Mouse (Mus musculus): ENCODE results near the gene Cdh16.
"Not testable (repeated sequence)": the region's sequence is repeated elsewhere in the genome, so short reads cannot be mapped to it uniquely, and the experiment has no call there.

Gene Cdh16

DNA sequence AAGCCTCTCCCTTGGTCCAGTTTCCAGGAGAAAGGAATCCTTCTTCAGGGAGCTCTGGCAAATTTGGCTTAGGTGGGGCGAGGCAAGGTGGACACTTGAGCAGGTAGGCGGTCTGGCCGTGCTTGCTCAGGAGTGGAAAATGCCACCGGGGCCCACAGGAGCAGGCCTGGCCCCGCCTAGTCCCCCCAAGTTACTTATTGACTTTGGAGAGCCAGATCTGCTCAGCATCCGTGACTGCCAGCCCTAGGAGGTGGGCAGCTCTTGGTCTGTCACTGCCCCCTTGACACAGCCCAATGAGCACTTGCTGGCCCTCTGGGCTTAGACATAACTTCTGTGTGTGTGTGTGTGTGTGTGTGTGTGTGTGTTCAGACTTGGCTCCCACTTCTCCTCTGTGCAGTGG lies at the start of gene Cdh16:
Cdh16 (minus strand) TSS at position 236 of the 400 bp plus-strand sequence.
- no peak for DNase-seq (ENCODE audit: low read depth, low spot score)

GRCm38 (mm10) chr8:104655614-104656013 lies 31.4 kb upstream of the Cdh16 start:
- DNase-seq (ENCODE audit: low read depth, low spot score): no peak

DNA sequence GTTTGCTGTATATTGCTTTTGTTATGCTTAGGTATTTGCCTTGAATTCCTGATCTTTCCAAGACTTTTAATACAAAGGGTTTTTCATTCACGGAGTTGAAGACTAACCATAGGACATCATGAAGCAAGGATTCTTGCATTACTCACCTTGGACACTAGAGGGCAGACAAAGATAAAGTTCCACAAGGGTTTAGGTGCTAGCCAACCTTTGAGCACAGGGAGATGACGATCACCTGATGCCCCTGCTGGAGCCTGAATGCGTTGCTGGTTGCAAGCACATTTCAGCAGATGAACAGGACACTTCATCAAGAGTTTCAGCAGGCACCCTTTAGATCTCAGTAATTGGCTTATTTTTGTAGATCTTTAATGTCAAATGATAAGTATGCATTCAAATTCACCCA lies 30.8 kb upstream of the Cdh16 start:
- DNase-seq (ENCODE audit: low read depth, low spot score): peak; percentile 89

GRCm38 (mm10) chr8:104644187-104644586 lies 20.0 kb upstream of the Cdh16 start:
- DNase-seq (ENCODE audit: low read depth, low spot score): not testable (repeated sequence)

DNA sequence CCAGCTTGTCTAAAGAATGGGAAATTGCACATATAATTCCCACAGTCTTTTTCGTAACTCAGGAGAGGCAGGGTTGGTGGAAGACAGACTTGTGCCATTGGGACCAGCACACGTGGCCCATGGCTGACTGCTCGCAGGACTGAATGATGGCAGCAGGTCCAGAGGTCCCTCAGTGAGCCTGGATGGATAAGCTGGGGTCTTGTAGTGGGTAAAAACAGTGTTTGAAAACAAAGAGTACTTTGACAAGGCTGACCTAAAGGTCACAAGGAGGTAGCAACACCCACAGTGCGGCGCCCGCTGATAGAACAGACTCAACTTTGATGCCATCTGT lies 18.1 kb upstream of the Cdh16 start:
- DNase-seq (ENCODE audit: low read depth, low spot score): no peak

DNA sequence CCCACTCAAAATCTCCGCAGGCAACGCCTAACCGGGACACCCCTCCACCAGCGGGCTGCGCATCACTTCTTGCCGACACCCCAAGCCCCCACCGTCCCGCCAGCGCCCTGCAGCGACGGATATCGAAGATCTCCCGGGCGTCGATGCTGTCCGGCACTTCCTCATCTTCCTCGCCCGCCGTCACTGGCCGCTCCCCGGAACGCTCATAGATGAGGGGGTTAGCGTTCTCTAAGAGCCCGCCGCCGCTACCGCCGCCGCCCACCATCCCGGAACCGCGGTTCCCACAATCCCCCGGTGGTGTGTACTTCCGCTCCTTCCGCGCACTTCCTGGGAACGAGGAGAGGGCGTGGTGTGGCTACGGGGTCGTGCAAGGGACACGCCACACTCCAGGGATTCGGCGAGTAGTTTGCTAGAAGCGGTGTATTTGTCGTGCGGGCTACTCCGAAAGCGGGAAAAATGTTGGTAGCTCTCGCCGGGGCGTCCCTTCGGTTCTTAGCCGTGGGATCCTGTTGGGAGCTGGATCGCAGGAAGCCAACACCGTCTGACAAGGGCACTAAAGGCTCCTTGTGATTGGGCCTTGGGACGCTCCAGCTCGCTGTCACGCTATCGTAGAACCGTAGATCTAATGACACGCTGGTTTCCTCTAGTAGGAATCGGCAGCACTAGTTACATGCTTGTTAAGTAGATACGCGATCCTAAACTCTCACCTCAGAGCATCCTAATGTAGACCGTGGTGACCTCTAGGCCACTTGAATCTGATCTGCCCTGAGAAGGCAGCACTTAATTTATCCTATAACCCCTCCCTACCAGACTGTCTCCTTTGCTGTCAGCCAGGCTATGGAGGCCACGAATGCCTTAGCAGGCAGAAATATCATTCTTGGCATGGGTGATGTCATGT lies 17.5 kb upstream of the Cdh16 start, which contains the start of gene Ciao2b:
Ciao2b (minus strand) TSS at position 540 of the 898 bp plus-strand sequence.
- peak; percentile 88 for DNase-seq (ENCODE audit: low read depth, low spot score)

DNA sequence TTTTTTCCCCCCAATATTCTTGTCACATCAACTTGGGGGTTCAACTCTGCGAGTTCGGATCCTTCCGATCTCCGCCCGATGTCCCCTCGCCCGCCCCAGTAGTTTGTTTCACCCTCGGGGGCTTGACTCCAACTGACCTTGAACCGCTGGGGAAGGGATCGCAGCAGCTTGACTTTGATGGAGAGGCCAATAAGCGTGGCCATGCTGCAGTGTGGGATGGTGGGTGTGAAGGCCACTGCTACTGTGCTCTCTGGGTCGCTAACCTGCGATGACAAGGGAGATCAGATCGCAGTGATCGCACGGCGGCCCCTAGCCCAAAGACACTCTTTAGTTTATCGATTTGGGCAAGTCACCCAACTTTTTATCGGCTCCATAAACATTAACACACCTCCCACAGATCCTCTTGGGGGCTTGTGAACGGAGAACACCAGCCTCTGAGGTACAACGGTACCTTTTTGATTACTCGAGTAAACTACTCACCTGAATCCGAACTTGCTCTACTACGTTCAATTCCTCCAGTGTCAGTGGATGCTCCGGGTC lies 16.7 kb upstream of the Cdh16 start:
- DNase-seq (ENCODE audit: low read depth, low spot score): no peak

DNA sequence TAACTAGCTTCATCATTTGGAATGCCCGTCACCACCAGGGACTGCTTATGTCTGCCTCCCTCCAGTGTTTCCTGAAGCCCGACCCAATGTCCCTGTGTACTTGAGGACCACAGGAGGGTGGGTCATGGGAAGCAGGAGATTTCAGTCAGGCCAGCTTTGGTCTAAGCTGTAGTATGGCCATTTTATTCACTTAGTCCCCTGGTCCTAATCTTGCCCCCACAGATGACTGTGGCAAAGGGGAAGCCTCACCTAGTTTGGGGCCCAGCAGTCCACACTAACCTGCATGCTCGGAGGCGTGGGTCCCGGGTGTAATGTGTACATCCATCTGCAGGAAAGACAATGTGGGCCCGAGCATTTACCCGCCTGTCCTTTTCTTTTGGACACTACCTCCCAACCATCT lies 16.0 kb upstream of the Cdh16 start:
- DNase-seq (ENCODE audit: low read depth, low spot score): no peak

GRCm38 (mm10) chr8:104638010-104638409 lies 13.8 kb upstream of the Cdh16 start:
- no peak for DNase-seq (ENCODE audit: low read depth, low spot score)

- DNase-seq (ENCODE audit: low read depth, low spot score): no peak
These were observed 11.0 kb upstream of the Cdh16 start for GRCm38 (mm10) chr8:104635004-104635710.

DNA sequence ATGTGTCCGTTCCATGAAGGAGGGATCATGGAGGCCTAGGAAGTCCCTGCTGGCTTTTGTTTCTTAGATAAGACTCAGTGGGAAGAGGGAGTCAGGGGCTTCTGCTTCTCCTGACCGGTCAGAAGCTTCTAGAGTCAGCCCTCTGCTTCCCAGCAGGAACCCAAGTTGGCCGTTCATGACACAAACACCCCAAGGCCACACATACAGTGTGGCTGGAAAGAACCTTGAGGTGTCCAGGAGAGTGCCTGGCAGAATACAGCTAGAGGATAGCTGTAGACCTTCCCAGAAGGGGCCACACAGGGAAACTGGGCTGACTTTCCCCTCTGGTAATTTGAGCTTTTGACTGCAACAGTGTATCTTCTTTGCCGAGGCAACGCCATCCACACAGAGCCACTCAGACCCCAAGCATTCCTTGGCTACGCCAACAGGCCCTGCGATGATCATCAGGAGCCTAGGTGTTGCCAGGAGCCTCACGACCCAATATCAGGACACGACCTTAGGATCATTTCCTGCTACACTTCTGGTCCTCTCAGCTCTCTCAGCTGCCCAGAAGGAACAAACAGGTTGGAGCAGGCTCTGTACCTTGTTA lies 9.1 kb upstream of the Cdh16 start:
- DNase-seq (ENCODE audit: low read depth, low spot score): no peak

- DNase-seq (ENCODE audit: low read depth, low spot score): peak; percentile 53
These were observed 8.3 kb upstream of the Cdh16 start for GRCm38 (mm10) chr8:104632486-104632885.

GRCm38 (mm10) chr8:104631975-104632374 lies 7.8 kb upstream of the Cdh16 start:
- peak; percentile 37 for DNase-seq (ENCODE audit: low read depth, low spot score)

DNA sequence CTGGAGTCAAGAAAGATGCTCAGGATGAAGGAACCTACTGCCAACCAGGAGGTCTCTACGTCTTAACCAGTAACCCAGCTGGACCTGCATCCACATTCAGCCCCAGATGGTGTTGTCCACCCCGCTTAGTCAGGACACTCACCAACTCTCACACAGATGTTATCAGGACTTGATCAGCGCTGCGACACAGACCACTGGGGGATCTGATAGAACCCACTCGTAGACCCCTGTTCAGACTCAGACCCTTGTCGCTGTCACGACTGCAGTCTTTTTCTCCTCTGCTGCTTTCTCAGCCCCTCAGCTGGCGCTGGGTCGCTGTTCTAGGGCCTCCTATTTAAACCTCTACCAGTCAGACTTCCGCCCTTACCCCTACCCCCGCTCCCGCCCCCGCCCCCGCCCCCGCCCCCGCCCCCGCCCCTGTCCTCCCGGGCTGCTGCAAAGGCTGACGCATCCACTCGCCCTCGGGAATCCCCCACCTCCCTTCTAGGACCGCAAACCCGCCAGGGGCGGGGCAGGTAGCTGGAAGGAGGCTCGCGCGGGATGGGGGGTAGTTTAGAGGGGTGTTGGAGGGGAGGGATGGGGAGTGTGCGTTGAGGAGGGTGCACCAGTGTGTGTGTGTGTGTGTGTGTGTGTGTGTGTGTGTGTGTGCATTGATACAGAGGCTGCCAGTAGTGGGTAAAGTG lies 6.9 kb upstream of the Cdh16 start, which contains the start of gene Rrad:
Rrad (minus strand) TSS at position 347 of the 683 bp plus-strand sequence.
- peak; percentile 95 for DNase-seq (ENCODE audit: low read depth, low spot score)

- peak; percentile 53 for DNase-seq (ENCODE audit: low read depth, low spot score)
These were observed 6.4 kb upstream of the Cdh16 start for GRCm38 (mm10) chr8:104630574-104630973.

GRCm38 (mm10) chr8:104630111-104630479 lies 5.9 kb upstream of the Cdh16 start:
- DNase-seq (ENCODE audit: low read depth, low spot score): no peak

GRCm38 (mm10) chr8:104629306-104630110 lies 5.3 kb upstream of the Cdh16 start:
- DNase-seq (ENCODE audit: low read depth, low spot score): no peak

- DNase-seq (ENCODE audit: low read depth, low spot score): no peak
These were observed 4.2 kb upstream of the Cdh16 start for GRCm38 (mm10) chr8:104628402-104628801.

GRCm38 (mm10) chr8:104627065-104627740 lies 3.0 kb upstream of the Cdh16 start:
- no peak for DNase-seq (ENCODE audit: low read depth, low spot score)

- no peak for DNase-seq (ENCODE audit: low read depth, low spot score)
These were observed 3.4 kb downstream of the Cdh16 start for GRCm38 (mm10) chr8:104620765-104621164.

All from CD4-positive helper T cell, adult 2 months (primary cell).